Mouse (Mus musculus) small intestine, adult 2 months (tissue): Measurements from ENCODE around the gene B4galt4. TPM values are rescaled to one million over a fixed set of nuclear protein-coding genes. Genes with fewer than 3 reads are reported as not detected.
"Not testable (repeated sequence)": the region's sequence is repeated elsewhere in the genome, so short reads cannot be mapped to it uniquely, and the experiment has no call there.

Experiments
- H3K27ac ChIP-seq: fragments of 200-500 bp; 2 replicates; pipeline ENCODE4 v1.5.1; 2012; ENCODE audit warnings: low read depth, low read length, control low read depth, inconsistent platforms; ENCODE audit not compliant: insufficient read depth
- H3K27me3 ChIP-seq: fragments of 200-500 bp; 2 replicates; pipeline ENCODE4 v1.6.1; 2012; ENCODE audit warnings: mild to moderate bottlenecking, moderate library complexity, low read length, inconsistent platforms; ENCODE audit not compliant: control insufficient read depth, insufficient read depth
- H3K36me3 ChIP-seq: fragments of 200-500 bp; 2 replicates; pipeline ENCODE4 v1.6.1; 2012; ENCODE audit warnings: mild to moderate bottlenecking, low read length, control low read depth, inconsistent platforms; ENCODE audit not compliant: control insufficient read depth, insufficient read depth
- H3K4me1 ChIP-seq: fragments of 200-500 bp; 2 replicates; pipeline ENCODE4 v1.6.1; 2012; ENCODE audit warnings: low read length, inconsistent platforms, mixed read lengths; ENCODE audit not compliant: control insufficient read depth, insufficient read depth, insufficient read length
- H3K4me3 ChIP-seq: fragments of 200-500 bp; 2 replicates; pipeline ENCODE4 v1.5.1; 2012; ENCODE audit warnings: low read depth, mild to moderate bottlenecking, control low read depth, inconsistent platforms, low read length, moderate library complexity
- CTCF ChIP-seq: fragments of 200-500 bp; IDR thresholded peaks from 2 replicates; pipeline ENCODE4 v1.5.1; 2012; ENCODE audit warnings: low read depth, mild to moderate bottlenecking, control low read depth, inconsistent platforms, low read length, moderate library complexity, mixed read lengths; ENCODE audit not compliant: insufficient replicate concordance, insufficient read length; ENCODE audit errors: extremely low read depth
- POLR2A ChIP-seq: fragments of 200-500 bp; IDR thresholded peaks from 2 replicates; pipeline ENCODE4 v1.6.1; 2012; ENCODE audit warnings: low read depth, mild to moderate bottlenecking, control low read depth, inconsistent platforms, low read length, moderate library complexity
- WGBS: fragments of 180-500 bp; shearing (Covaris S2); methylation state at CpG from one replicate; pipeline ENCODE4 v1.1.7; 2018; 5-methylcytosine and 5-hydroxymethylcytosine counted together
- polyA plus RNA-seq: library from polyadenylated mRNA; depleted of rRNA; stranded (reverse); fragments of >200 nt; gene quantifications from 2 replicates; pipeline ENCODE4 v1.2.3, GENCODE M21; 2012

Gene B4galt4
- polyA plus RNA-seq, 1 experiment, result 8.7 TPM

DNA sequence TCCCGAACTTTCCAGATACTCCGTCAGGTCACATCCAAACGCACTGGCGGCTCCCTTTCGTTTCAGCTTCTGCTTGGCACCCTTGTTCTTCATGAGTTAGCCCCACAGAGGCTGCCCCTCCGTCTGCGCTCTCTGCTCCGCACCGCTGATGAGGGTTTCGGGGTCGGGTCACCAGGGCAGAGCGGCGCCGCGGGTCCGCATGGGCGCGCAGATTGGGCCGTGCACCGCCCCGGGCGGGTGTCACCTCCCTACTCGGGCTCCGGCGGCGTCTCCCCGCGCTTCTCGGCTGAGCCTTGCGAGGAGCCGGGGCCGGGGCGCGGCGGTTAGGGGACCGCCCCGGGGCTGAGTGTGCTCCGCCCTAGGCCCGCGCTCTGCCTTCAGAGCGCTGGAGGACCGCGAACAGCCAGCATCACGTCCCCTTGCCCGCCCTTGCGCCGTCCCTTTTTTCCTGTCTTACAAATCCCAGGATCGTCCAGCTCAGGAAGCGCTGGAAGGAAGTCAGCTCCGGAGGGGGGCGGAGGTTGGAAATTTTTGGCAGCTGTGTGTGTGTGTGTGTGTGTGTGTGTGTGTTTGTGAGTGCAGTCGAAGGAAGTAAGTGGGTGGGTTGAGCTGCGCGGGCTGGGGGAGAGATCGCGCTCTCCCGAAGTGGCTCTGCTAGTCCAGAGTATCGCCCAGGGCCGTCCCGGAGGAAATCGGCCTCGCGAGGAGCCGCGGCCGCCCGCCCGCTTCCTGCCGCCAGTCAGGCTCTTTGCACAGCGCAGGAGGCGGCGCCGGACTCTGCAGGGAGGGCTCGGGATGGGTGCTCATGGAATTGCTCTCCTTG, 29.3 kb upstream of the B4galt4 start, which contains the start of gene Arhgap31:
Gene Arhgap31 (minus strand): TSS at position 694 of the 823 bp plus-strand sequence.
- Histone ChIP-seq H3K4me3 (peak within 1 kb of the TSS; percentile 95), H3K27me3 (no peaks in the 10 kb centered on the region), H3K36me3 (no peaks in the 10 kb centered on the region), H3K27ac (peak within 1 kb of the TSS; percentile 91), H3K4me1 (no peaks in the 10 kb centered on the region)
- under 1% methylated on average over 74 of the region's 74 CpGs for WGBS
- TF ChIP-seq POLR2A (peak; percentile 43), CTCF (no peak)

DNA sequence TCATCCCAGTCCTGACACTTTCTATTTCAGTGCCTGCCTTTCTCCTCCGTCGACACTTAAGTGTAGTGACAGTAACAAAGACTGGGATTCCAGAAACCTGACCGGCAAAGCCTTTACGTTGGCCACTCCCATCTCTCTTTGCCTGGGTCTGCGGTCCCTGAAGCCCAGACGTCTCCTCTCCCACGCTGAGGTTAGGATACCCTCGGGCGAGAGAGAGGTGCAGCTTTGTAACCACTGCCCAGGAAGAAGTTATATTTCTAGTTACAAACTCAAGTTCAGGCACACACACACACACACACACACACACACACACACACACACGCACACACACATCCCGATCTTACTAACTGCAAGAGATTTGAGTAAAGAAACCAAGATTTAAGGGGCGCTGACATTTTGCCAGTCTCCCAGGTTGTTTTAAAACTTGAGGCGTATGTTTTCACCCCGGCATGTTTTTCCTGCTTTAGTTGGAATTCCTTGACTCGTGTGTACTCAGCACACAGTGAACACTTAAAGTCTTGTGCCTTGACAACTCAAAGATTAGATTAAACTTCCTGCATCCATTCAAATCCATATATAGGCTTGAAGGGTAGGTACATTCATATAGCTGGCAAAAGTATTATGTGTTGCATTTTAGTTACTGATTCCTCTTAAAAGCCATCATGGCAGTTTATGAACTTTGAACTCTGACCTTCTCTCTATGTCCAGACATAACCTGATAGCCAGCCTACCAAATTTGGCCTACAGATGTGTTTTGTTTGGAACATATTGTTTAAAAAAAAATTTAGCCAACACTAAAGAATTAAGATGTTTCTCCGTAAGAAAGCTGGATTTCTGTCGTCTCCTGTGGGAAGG, 28.4 kb upstream of the B4galt4 start:
- no peaks in the 10 kb centered on the region for H3K36me3 ChIP-seq
- WGBS, result 12% methylated on average over 17 of the region's 17 CpGs
- no peak for TF ChIP-seq CTCF
- no peak for TF ChIP-seq POLR2A

DNA sequence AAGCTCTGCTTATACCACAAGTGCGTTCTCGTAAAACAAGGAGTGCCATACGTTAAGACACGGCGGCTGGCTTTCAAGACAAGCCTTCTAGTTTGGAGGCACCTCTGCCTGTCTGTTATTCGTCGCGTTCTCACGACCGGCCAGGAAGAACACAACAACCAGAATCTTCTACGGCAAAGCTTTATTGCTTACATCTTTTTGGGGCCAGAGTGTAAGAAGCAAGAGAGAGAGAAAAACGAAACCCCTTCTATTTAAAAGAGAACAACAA, 27.9 kb upstream of the B4galt4 start:
- not testable (repeated sequence) for H3K27me3 ChIP-seq, H3K36me3 ChIP-seq, H3K4me1 ChIP-seq
- peak overlapping the region; percentile 25 for H3K4me3 ChIP-seq
- WGBS, result 29% methylated on average over 11 of the region's 12 CpGs
- peak overlapping the region; percentile 91 for H3K27ac ChIP-seq

More for the DNA sequence above, 28.4 kb upstream of the B4galt4 start:
- no peaks in the 10 kb centered on the region for H3K4me1 ChIP-seq
- H3K27ac ChIP-seq, result peak overlapping the region; percentile 91
- H3K4me3 ChIP-seq, result peak overlapping the region; percentile 95
- no peaks in the 10 kb centered on the region for H3K27me3 ChIP-seq

GRCm38 (mm10) chr16:38721377-38721776, 20.7 kb upstream of the B4galt4 start:
- no peaks in the 10 kb centered on the region for H3K27me3 ChIP-seq
- 91% methylated on average over 9 of the region's 9 CpGs for WGBS
- no peak overlapping the region for H3K4me3 ChIP-seq
- no peak for TF ChIP-seq POLR2A
- TF ChIP-seq CTCF, result no peak
- no peaks in the 10 kb centered on the region for H3K36me3 ChIP-seq
- no peaks in the 10 kb centered on the region for H3K4me1 ChIP-seq
- no peak overlapping the region for H3K27ac ChIP-seq

DNA sequence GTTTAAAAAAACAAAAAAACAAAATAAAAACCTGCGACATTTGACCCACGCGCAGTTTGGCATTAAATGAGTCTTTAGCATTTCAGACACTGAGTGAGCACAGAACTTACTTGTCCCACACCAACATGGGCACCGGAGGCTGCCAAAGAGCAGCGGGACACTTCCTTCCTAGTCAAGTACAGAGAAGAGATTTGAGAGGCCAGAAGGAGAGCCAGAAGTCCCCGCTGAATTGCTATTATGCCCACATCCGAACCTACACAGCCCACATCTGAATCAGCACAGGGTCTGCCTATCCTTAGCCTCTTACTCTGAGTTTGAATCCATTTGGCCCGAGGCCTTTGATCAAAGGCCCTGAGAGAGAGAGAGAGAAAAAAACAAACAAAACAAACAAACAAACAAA, 17.8 kb upstream of the B4galt4 start:
- TF ChIP-seq CTCF, result no peak
- no peak for TF ChIP-seq POLR2A
- peak overlapping the region; percentile 22; the same call in 1 of the 2 replicates for H3K27ac ChIP-seq
- H3K4me3 ChIP-seq, result no peak overlapping the region
- no peaks in the 10 kb centered on the region for H3K4me1 ChIP-seq
- no peaks in the 10 kb centered on the region for H3K27me3 ChIP-seq
- no peaks in the 10 kb centered on the region for H3K36me3 ChIP-seq
- WGBS, result 75% methylated on average over 8 of the region's 8 CpGs

DNA sequence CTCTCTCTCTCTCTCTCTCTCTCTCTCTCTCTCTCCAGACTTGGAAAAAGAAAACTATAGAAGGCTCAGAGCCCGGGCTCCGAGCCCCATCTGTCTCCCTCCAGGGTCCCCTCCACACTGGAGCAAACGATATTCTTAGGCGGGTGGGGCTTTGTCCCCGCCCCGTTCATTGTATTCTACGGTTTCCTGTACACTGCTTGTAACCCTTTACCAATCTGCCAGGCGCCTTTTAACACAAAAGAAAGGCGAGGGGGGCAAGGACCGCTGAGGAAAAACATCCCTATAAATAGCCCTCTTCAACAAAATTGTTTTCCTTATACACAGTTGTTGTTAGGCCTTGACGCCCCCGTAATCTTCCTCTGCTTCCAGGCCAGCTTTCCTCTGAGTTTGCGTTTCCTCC, 17.1 kb upstream of the B4galt4 start:
- 45% methylated on average over 13 of the region's 13 CpGs for WGBS
- no peak for TF ChIP-seq POLR2A
- no peak for TF ChIP-seq CTCF
- H3K36me3 ChIP-seq, result no peaks in the 10 kb centered on the region
- no peak overlapping the region for H3K27ac ChIP-seq
- no peaks in the 10 kb centered on the region for H3K27me3 ChIP-seq
- H3K4me1 ChIP-seq, result no peaks in the 10 kb centered on the region
- H3K4me3 ChIP-seq, result no peak overlapping the region

DNA sequence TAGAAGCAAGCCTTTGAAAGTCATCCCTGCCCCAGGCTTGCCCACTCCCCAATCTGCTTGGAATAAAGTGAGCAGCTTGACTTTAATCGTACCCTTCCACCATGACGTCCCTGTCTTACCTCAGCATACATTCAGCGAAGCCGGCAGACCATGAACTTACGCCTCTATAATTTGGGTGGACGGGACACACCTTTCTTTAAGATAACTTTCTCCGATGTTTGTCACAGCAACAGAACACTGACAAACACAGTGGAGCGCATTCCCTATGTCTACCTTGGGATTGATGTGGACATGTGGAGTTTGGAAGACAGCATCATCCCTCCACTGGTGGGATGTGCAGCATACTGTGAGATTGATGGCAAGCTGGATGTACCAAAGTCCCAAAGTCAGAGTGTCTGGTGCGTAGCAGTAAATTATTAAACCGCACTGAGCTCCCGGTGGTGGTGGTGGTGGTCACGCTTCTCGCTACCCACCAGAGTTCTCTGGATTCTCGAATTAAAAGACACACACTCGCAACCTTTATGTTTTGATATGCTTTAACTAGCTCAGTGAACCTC, 13.4 kb upstream of the B4galt4 start:
- Histone ChIP-seq H3K27ac (no peak overlapping the region), H3K36me3 (no peaks in the 10 kb centered on the region), H3K4me3 (no peak overlapping the region), H3K27me3 (no peaks in the 10 kb centered on the region; the same call in 1 of the 2 replicates), H3K4me1 (no peaks in the 10 kb centered on the region)
- TF ChIP-seq POLR2A (no peak), CTCF (no peak)
- WGBS, result 89% methylated on average over 15 of the region's 15 CpGs
